Mouse (Mus musculus) ES-E14 (cell line): Measurements from ENCODE around the gene 4933425L06Rik. TPM values are rescaled to one million over a fixed set of nuclear protein-coding genes. Genes with fewer than 3 reads are reported as not detected.

Experiments used
- DNase-seq: peaks from one replicate; pipeline ENCODE4 v3.0.0-alpha.2; 2013; ENCODE audit warnings: low read depth, low spot score
- H3K27ac ChIP-seq: 2 replicates; pipeline ENCODE4 v1.5.1; 2012; ENCODE audit warnings: low read depth, mild to moderate bottlenecking, low read length, moderate library complexity, mixed read lengths; ENCODE audit not compliant: poor library complexity, insufficient read depth, severe bottlenecking
- H3K36me3 ChIP-seq: 2 replicates; pipeline ENCODE4 v1.6.1; 2012; ENCODE audit warnings: mild to moderate bottlenecking, low read length, moderate library complexity, mixed read lengths; ENCODE audit not compliant: control insufficient read depth, poor library complexity, insufficient read depth, severe bottlenecking
- H3K4me1 ChIP-seq, 2 experiments: fragments of 150-350 bp in 1 of 2; sonication (generic) in 1 of 2; 2 replicates each; pipeline ENCODE4 v1.6.1; 2012; ENCODE audit warnings: low read length in 2 of 2, mild to moderate bottlenecking in 1 of 2, mixed read lengths in 1 of 2; ENCODE audit not compliant: control insufficient read depth in 2 of 2, insufficient read depth in 2 of 2, poor library complexity in 1 of 2
- H3K4me3 ChIP-seq, 2 experiments: fragments of 150-350 bp in 1 of 2; sonication (generic) in 1 of 2; 2 replicates each; pipeline ENCODE4 v1.5.1; 2012; ENCODE audit warnings: low read length in 2 of 2, low read depth in 1 of 2, mild to moderate bottlenecking in 1 of 2, mixed read lengths in 1 of 2; ENCODE audit not compliant: insufficient read depth in 1 of 2, poor library complexity in 1 of 2, severe bottlenecking in 1 of 2
- H3K9ac ChIP-seq: 2 replicates; pipeline ENCODE4 v1.6.1; 2012; ENCODE audit warnings: low read depth, mild to moderate bottlenecking, low read length, mixed read lengths; ENCODE audit not compliant: poor library complexity, insufficient read depth, severe bottlenecking
- H3K9me3 ChIP-seq: fragments of 150-350 bp; sonication (generic); 2 replicates; pipeline ENCODE4 v1.6.1; 2012; ENCODE audit warnings: low read depth, mild to moderate bottlenecking, low read length; ENCODE audit not compliant: control insufficient read depth, insufficient read depth
- CHD2 ChIP-seq: IDR thresholded peaks from 2 replicates; pipeline ENCODE4 v1.6.1; 2014; ENCODE audit warnings: mild to moderate bottlenecking, low read depth, low read length, inconsistent platforms
- HCFC1 ChIP-seq: IDR thresholded peaks from 2 replicates; pipeline ENCODE4 v1.6.1; 2012; ENCODE audit warnings: low read length, inconsistent platforms, borderline replicate concordance; ENCODE audit not compliant: insufficient read depth
- MAFK ChIP-seq: IDR thresholded peaks from 2 replicates; pipeline ENCODE4 v1.6.1; 2014; ENCODE audit warnings: mild to moderate bottlenecking, low read depth, low read length, inconsistent platforms; ENCODE audit not compliant: insufficient read depth
- ZC3H11A ChIP-seq: IDR thresholded peaks from 2 replicates; pipeline ENCODE4 v1.6.1; 2012; ENCODE audit warnings: low read depth, mild to moderate bottlenecking, inconsistent platforms, low read length, borderline replicate concordance
- ZNF384 ChIP-seq: IDR thresholded peaks from 2 replicates; pipeline ENCODE4 v1.6.1; 2012; ENCODE audit warnings: low read depth, low read length, inconsistent platforms
- in situ Hi-C, 2 experiments: fragments of 600-800 bp; cut with MboI; formaldehyde crosslinking; loops; one replicate each; pipeline ENCODE4 v1.15.1; 2025; ENCODE audit warnings: low sequenced_read_pairs in 2 of 2, inconsistent platforms in 1 of 2; ENCODE audit not compliant: unreplicated experiment in 2 of 2
- total RNA-seq: library from RNA; depleted of rRNA; stranded (reverse); fragments of 300-350 nt; gene quantifications from 2 replicates; pipeline ENCODE4 v1.2.3, GENCODE M21; 2012

4933425L06Rik gene
- total RNA-seq, 1 experiment: not detected

GRCm38 (mm10) chr13:105122092-105122491 is 40.2 kb downstream of the 4933425L06Rik start:
- Histone ChIP-seq H3K9ac (no peak overlapping the region), H3K4me3 (no peak overlapping the region), H3K36me3 (no peaks in the 10 kb centered on the region), H3K9me3 (no peaks in the 10 kb centered on the region), H3K4me1 (no peaks in the 10 kb centered on the region), H3K27ac (no peak overlapping the region)
- in situ Hi-C loops: no loop called here
- no peak for TF ChIP-seq ZNF384
- TF ChIP-seq ZC3H11A: no peak
- no peak for TF ChIP-seq CHD2
- TF ChIP-seq MAFK: no peak
- TF ChIP-seq HCFC1: no peak
- DNase-seq: no peak

DNA sequence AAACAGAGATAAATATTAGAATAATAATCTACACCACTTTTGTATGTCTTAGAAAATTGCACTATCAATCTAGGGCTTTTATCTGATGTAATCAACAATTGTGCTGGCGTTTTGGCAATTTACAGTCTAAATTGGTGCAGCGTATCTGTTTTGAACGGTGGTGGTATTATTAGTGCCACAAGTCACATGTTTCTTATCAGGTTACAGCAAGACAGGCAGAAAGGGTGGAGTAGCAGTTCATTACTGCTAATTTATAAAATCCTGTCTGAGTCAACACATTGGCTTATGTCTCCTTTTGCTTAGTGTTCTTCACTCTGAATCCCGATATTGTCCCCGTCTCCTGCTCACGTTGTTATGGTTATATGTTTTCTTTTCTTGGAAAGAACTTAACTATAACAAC is 48.2 kb downstream of the 4933425L06Rik start:
- Histone ChIP-seq H3K4me1 (no peaks in the 10 kb centered on the region), H3K36me3 (no peaks in the 10 kb centered on the region), H3K9me3 (no peaks in the 10 kb centered on the region), H3K4me3 (no peak overlapping the region), H3K27ac (no peak overlapping the region), H3K9ac (no peak overlapping the region)
- DNase-seq: no peak
- TF ChIP-seq ZNF384 (no peak), ZC3H11A (no peak), HCFC1 (no peak), CHD2 (no peak), MAFK (no peak)
- in situ Hi-C loops: no loop called here

DNA sequence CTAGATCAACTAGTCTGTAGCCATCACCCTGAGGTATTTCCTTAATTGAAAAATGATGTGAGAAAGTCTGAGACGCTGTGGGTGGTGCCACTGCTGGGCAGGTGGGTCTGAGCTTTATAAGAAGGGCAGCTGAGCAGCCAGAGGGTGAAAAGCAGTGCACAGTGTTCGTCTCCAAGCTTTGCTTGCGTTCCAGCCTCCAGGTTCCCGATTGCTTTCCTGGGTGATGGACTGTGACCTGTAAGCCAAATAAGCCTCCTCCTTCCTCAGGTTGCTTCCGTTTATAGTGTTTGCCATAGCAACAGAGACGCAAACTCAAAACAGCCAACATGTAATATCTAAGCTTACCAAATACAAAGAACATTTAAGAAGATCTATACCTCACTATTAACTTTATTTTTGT is 50.4 kb downstream of the 4933425L06Rik start:
- Histone ChIP-seq H3K9me3 (no peaks in the 10 kb centered on the region), H3K4me1 (no peaks in the 10 kb centered on the region), H3K9ac (no peak overlapping the region), H3K4me3 (no peak overlapping the region), H3K27ac (no peak overlapping the region), H3K36me3 (no peaks in the 10 kb centered on the region)
- DNase-seq: no peak
- in situ Hi-C loops: no loop called here
- TF ChIP-seq CHD2: no peak
- no peak for TF ChIP-seq HCFC1

DNA sequence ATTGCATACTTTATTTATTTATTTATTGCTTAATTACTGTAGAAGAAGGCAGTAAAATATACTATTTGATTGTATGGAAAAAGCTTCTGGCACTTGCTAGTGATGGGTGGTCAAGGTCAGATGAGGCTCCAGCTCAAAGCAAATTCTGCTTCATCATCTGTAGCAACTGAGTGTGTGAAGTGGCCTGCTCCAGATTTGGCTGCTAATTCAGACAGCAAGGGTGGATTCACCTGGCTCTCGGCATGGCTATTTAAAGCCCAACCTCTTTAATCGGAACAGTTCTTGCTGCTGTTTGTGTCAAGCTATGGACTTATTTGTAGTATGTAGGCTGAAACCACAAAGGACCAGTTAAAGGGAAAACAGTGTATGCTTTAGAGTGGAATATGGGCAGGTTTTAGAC is 50.9 kb downstream of the 4933425L06Rik start:
- H3K9me3 ChIP-seq: no peaks in the 10 kb centered on the region
- in situ Hi-C loops: no loop called here
- DNase-seq: no peak
- H3K36me3 ChIP-seq: no peaks in the 10 kb centered on the region
- no peak overlapping the region for H3K9ac ChIP-seq
- TF ChIP-seq ZC3H11A: no peak
- TF ChIP-seq HCFC1: no peak
- no peak for TF ChIP-seq MAFK
- no peak for TF ChIP-seq CHD2
- TF ChIP-seq ZNF384: no peak
- H3K4me1 ChIP-seq: no peaks in the 10 kb centered on the region
- H3K27ac ChIP-seq: no peak overlapping the region
- no peak overlapping the region for H3K4me3 ChIP-seq

DNA sequence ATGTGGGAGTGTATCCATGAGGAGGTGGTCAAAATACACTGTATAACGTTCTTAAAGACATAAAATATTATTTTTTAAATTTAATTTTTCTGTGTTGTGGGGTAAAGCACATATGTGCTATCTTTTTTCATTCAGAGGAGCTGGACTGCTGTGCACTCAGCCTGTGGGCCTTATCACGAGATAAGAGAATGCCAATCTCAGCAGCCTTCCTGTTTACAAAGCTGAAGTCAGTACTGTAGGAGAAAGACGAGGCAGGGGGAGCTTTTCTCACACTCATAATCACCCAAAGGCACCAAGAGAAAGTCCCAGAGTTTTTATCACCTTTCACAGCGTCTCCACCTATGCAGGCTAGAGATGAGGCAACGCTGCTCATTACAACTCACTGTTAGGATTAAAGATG is 52.5 kb downstream of the 4933425L06Rik start:
- no peak for DNase-seq
- TF ChIP-seq ZNF384 (no peak), ZC3H11A (no peak)
- in situ Hi-C loops: no loop called here
- Histone ChIP-seq H3K36me3 (no peaks in the 10 kb centered on the region), H3K9me3 (no peaks in the 10 kb centered on the region), H3K4me3 (no peak overlapping the region), H3K4me1 (no peaks in the 10 kb centered on the region), H3K27ac (no peak overlapping the region), H3K9ac (no peak overlapping the region)
